Mouse (Mus musculus) limb, embryonic 14.5 days (tissue): ENCODE data around the gene Ndufaf2. TPM values are rescaled to one million over a fixed set of nuclear protein-coding genes. Genes with fewer than 3 reads are reported as not detected.

Source experiments
- ATAC-seq: fragments of 200-750 bp; cut with Nextera tagmentation; 2 replicates; pipeline ENCODE4 v1.8.0; 2017; ENCODE audit warnings: low read depth, moderate number of reproducible peaks, moderate TSS enrichment; ENCODE audit not compliant: low FRiP score
- DNase-seq: peaks from one replicate; pipeline ENCODE4 v3.0.0-alpha.2; 2015; ENCODE audit warnings: low spot score
- H3K27ac ChIP-seq: fragments of 300-500 bp; sonication (generic); replicated peaks from 2 replicates; pipeline ENCODE4 v1.5.1; 2014; ENCODE audit warnings: low read depth, mild to moderate bottlenecking, low read length, moderate library complexity, mixed read lengths
- H3K27me3 ChIP-seq: fragments of 300-500 bp; sonication (generic); 2 replicates; pipeline ENCODE4 v1.6.1; 2014; ENCODE audit warnings: low read length, mixed read lengths; ENCODE audit not compliant: control insufficient read depth, insufficient read depth
- H3K36me3 ChIP-seq: fragments of 300-500 bp; sonication (generic); 2 replicates; pipeline ENCODE4 v1.6.1; 2014; ENCODE audit warnings: mild to moderate bottlenecking, low read length, moderate library complexity, mixed read lengths; ENCODE audit not compliant: control insufficient read depth, insufficient read depth
- H3K4me1 ChIP-seq: fragments of 300-500 bp; sonication (generic); 2 replicates; pipeline ENCODE4 v1.6.1; 2014; ENCODE audit warnings: antibody characterized with exemption, low read length, mixed read lengths; ENCODE audit not compliant: control insufficient read depth, insufficient read depth
- H3K4me2 ChIP-seq: fragments of 300-500 bp; sonication (generic); replicated peaks from 2 replicates; pipeline ENCODE4 v1.6.1; 2014; ENCODE audit warnings: low read depth, mild to moderate bottlenecking, low read length, moderate library complexity; ENCODE audit not compliant: severe bottlenecking
- H3K4me3 ChIP-seq: fragments of 300-500 bp; sonication (generic); replicated peaks from 2 replicates; pipeline ENCODE4 v1.5.1; 2014; ENCODE audit warnings: low read length
- H3K9ac ChIP-seq: fragments of 300-500 bp; sonication (generic); 2 replicates; pipeline ENCODE4 v1.6.1; 2014; ENCODE audit warnings: mild to moderate bottlenecking, low read depth, low read length, moderate library complexity; ENCODE audit not compliant: severe bottlenecking
- H3K9me3 ChIP-seq: fragments of 300-500 bp; sonication (generic); 2 replicates; pipeline ENCODE4 v1.6.1; 2016; ENCODE audit warnings: low read length; ENCODE audit not compliant: control insufficient read depth
- POLR2A ChIP-seq: fragments of 200-500 bp; IDR thresholded peaks from 2 replicates; pipeline ENCODE4 v1.8.0; 2012; ENCODE audit warnings: inconsistent platforms, mild to moderate bottlenecking, moderate library complexity, borderline replicate concordance; ENCODE audit not compliant: insufficient read depth, insufficient read length; ENCODE audit errors: extremely low read depth
- WGBS: fragments of 180-500 bp; shearing (Covaris S2); extraction: QIAGEN DNeasy Blood & Tissue Kit; methylation state at CpG from one replicate; pipeline ENCODE4 v1.1.7; 2014; 5-methylcytosine and 5-hydroxymethylcytosine counted together
- polyA plus RNA-seq, 2 experiments: library from polyadenylated mRNA; depleted of rRNA in 1 of 2; stranded (reverse) in 1 of 2; unstranded in 1 of 2; fragments of >200 nt; fragmentation: Nextera tagmentation in 1 of 2; extraction: Ambion mirVana in 1 of 2; gene quantifications; 2 replicates each; pipeline versions ENCODE4 v1.2.1 to v1.2.3; 2012 to 2014

Ndufaf2 gene
- polyA plus RNA-seq, 2 experiments = 46.1 to 67.6 TPM

- no peak overlapping the region for H3K9ac ChIP-seq
- H3K4me1 ChIP-seq = peaks cover 15% of the 10 kb centered on the region; the same call in 1 of the 2 replicates
- no peak for ATAC-seq
- no peak overlapping the region for H3K4me2 ChIP-seq
- DNase-seq = no peak
- no peak overlapping the region for H3K4me3 ChIP-seq
- whole genome bisulfite sequencing = 81% methylated on average over 3 of the region's 3 CpGs
- no peaks in the 10 kb centered on the region for H3K9me3 ChIP-seq
- TF ChIP-seq POLR2A = no peak
- no peaks in the 10 kb centered on the region for H3K36me3 ChIP-seq
- H3K27me3 ChIP-seq = no peaks in the 10 kb centered on the region
- H3K27ac ChIP-seq = no peak overlapping the region
These were observed 118.0 kb downstream of the Ndufaf2 start for GRCm38 (mm10) chr13:108040451-108040850.

GRCm38 (mm10) chr13:108039902-108040301 is 118.5 kb downstream of the Ndufaf2 start:
- no peaks in the 10 kb centered on the region for H3K9me3 ChIP-seq
- no peak overlapping the region for H3K9ac ChIP-seq
- DNase-seq (no peak), ATAC-seq (no peak)
- H3K4me2 ChIP-seq = no peak overlapping the region
- no peak for TF ChIP-seq POLR2A
- no peaks in the 10 kb centered on the region for H3K27me3 ChIP-seq
- WGBS = 76% methylated on average over 9 of the region's 9 CpGs
- H3K4me1 ChIP-seq = peaks cover 12% of the 10 kb centered on the region; the same call in 1 of the 2 replicates
- no peaks in the 10 kb centered on the region for H3K36me3 ChIP-seq
- no peak overlapping the region for H3K4me3 ChIP-seq
- no peak overlapping the region for H3K27ac ChIP-seq

GRCm38 (mm10) chr13:108039375-108039774 is 119.0 kb downstream of the Ndufaf2 start:
- Histone ChIP-seq H3K4me1 (peaks cover 12% of the 10 kb centered on the region; the same call in 1 of the 2 replicates), H3K4me3 (no peak overlapping the region), H3K27me3 (no peaks in the 10 kb centered on the region), H3K9ac (no peak overlapping the region), H3K27ac (no peak overlapping the region), H3K9me3 (no peaks in the 10 kb centered on the region), H3K4me2 (no peak overlapping the region), H3K36me3 (no peaks in the 10 kb centered on the region)
- ATAC-seq (no peak), DNase-seq (no peak)
- 58% methylated on average over 6 of the region's 6 CpGs for WGBS
- no peak for TF ChIP-seq POLR2A

- no peak overlapping the region for H3K4me2 ChIP-seq
- H3K9ac ChIP-seq = no peak overlapping the region
- TF ChIP-seq POLR2A = no peak
- DNase-seq (no peak), ATAC-seq (no peak)
- H3K36me3 ChIP-seq = no peaks in the 10 kb centered on the region
- no peak overlapping the region for H3K27ac ChIP-seq
- no peaks in the 10 kb centered on the region for H3K4me1 ChIP-seq
- H3K9me3 ChIP-seq = no peaks in the 10 kb centered on the region
- H3K4me3 ChIP-seq = no peak overlapping the region
- H3K27me3 ChIP-seq = no peaks in the 10 kb centered on the region
- 88% methylated on average over 4 of the region's 4 CpGs for WGBS
These were observed 125.6 kb downstream of the Ndufaf2 start for GRCm38 (mm10) chr13:108032789-108033188.

GRCm38 (mm10) chr13:108025802-108026201 is 132.6 kb downstream of the Ndufaf2 start:
- H3K4me3 ChIP-seq = no peak overlapping the region
- WGBS = 73% methylated on average over 3 of the region's 3 CpGs

GRCm38 (mm10) chr13:108017349-108017748 is 141.1 kb downstream of the Ndufaf2 start:
- Histone ChIP-seq H3K9ac (no peak overlapping the region), H3K27me3 (no peaks in the 10 kb centered on the region), H3K9me3 (no peaks in the 10 kb centered on the region), H3K4me2 (no peak overlapping the region), H3K27ac (no peak overlapping the region), H3K4me1 (no peaks in the 10 kb centered on the region), H3K4me3 (no peak overlapping the region), H3K36me3 (no peaks in the 10 kb centered on the region)
- no peak for TF ChIP-seq POLR2A
- DNase-seq (no peak), ATAC-seq (no peak)
- 77% methylated on average over 6 of the region's 6 CpGs for WGBS

More at GRCm38 (mm10) chr13:108025802-108026201, 132.6 kb downstream of the Ndufaf2 start:
- DNase-seq = no peak
- Histone ChIP-seq H3K36me3 (no peaks in the 10 kb centered on the region), H3K9me3 (no peaks in the 10 kb centered on the region), H3K27ac (no peak overlapping the region), H3K9ac (no peak overlapping the region), H3K27me3 (no peaks in the 10 kb centered on the region), H3K4me1 (no peaks in the 10 kb centered on the region), H3K4me2 (no peak overlapping the region)
- ATAC-seq = no peak
- no peak for TF ChIP-seq POLR2A
